Mouse (Mus musculus) embryonic facial prominence, embryonic 12.5 days (tissue): Measurements from ENCODE around the gene Ociad2. TPM values are rescaled to one million over a fixed set of nuclear protein-coding genes. Genes with fewer than 3 reads are reported as not detected.

ENCODE experiments used
- ATAC-seq: fragments of 200-750 bp; cut with Nextera tagmentation; 2 replicates; pipeline ENCODE4 v1.8.0; 2017; ENCODE audit not compliant: insufficient number of reproducible peaks, insufficient read depth, low FRiP score, low TSS enrichment
- H3K27ac ChIP-seq: fragments of 300-500 bp; sonication (generic); 2 replicates; pipeline ENCODE4 v1.5.1; 2016; ENCODE audit warnings: mild to moderate bottlenecking
- H3K27me3 ChIP-seq: fragments of 300-500 bp; sonication (generic); 2 replicates; pipeline ENCODE4 v1.6.1; 2016; ENCODE audit warnings: mild to moderate bottlenecking, moderate library complexity
- H3K36me3 ChIP-seq: fragments of 300-500 bp; sonication (generic); 2 replicates; pipeline ENCODE4 v1.6.1; 2016; ENCODE audit warnings: mild to moderate bottlenecking
- H3K4me1 ChIP-seq: fragments of 300-500 bp; sonication (generic); 2 replicates; pipeline ENCODE4 v1.6.1; 2016
- H3K4me2 ChIP-seq: fragments of 300-500 bp; sonication (generic); replicated peaks from 2 replicates; pipeline ENCODE4 v1.6.1; 2016; ENCODE audit warnings: mild to moderate bottlenecking, moderate library complexity
- H3K4me3 ChIP-seq: fragments of 300-500 bp; sonication (generic); 2 replicates; pipeline ENCODE4 v1.5.1; 2016; ENCODE audit warnings: mild to moderate bottlenecking
- H3K9ac ChIP-seq: fragments of 300-500 bp; sonication (generic); 2 replicates; pipeline ENCODE4 v1.6.1; 2016; ENCODE audit warnings: mild to moderate bottlenecking, moderate library complexity
- H3K9me3 ChIP-seq: fragments of 300-500 bp; sonication (generic); 2 replicates; pipeline ENCODE4 v1.6.1; 2016; ENCODE audit warnings: mild to moderate bottlenecking, moderate library complexity
- WGBS: fragments of 180-500 bp; shearing (Covaris S2); methylation state at CpG from one replicate; pipeline ENCODE4 v1.1.7; 2016; 5-methylcytosine and 5-hydroxymethylcytosine counted together
- polyA plus RNA-seq: library from polyadenylated mRNA; unstranded; fragments of >200 nt; fragmentation: Nextera tagmentation; extraction: Ambion mirVana; gene quantifications from 2 replicates; pipeline ENCODE4 v1.2.1, GENCODE M21; 2016

The Ociad2 gene
- polyA plus RNA-seq, 1 experiment from 2014 or later = 13.6 TPM

DNA sequence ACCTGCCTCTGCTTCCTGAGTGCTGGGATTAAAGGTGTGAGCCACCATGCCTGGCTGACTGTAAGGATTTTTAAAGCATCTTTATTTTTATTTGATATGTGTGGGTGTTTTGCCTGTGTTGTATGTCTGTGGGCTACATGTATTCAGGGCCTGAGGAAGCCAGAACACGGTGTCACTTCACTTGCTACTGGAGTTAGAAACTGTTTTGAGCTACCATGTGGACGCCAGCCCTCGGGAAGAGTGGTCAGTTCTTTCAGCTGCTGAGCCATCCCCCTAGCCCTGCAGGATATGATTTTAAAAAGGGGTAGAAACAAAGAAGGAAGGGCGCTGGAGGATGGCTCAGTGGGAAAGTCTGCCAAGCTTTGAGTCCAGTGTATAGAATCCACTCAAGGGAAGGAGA lies 44.9 kb downstream of the Ociad2 start:
- Histone ChIP-seq H3K9ac (no peak overlapping the region), H3K4me1 (peaks cover 6% of the 10 kb centered on the region), H3K27ac (no peak overlapping the region), H3K4me2 (no peak overlapping the region), H3K27me3 (no peaks in the 10 kb centered on the region), H3K9me3 (no peaks in the 10 kb centered on the region), H3K36me3 (peaks cover 34% of the 10 kb centered on the region), H3K4me3 (no peak overlapping the region)
- ATAC-seq = no peak
- WGBS = 85% methylated on average over 4 of the region's 4 CpGs

DNA sequence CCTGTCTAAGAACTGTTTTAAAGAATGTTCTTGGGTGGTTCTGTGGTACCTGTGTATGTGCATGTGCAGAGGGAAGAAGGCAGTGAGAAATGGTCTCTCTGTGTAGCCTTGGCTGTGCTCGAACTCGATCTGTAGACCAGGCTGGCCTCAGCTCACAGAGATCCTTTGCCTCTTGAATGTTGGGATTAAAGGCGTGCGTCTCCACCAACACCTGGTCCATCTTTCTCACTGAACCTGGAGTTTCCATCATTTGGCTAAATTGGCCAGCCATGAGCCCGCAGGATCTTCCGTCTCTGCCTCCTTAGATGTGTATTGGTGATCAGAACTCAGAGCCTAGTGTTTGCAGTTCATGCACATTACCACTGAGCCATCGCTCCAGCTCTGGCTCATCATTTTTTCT lies 45.8 kb downstream of the Ociad2 start:
- Histone ChIP-seq H3K27me3 (no peaks in the 10 kb centered on the region), H3K27ac (no peak overlapping the region), H3K4me3 (no peak overlapping the region), H3K9me3 (no peaks in the 10 kb centered on the region), H3K4me1 (peaks cover 6% of the 10 kb centered on the region), H3K36me3 (peaks cover 25% of the 10 kb centered on the region), H3K9ac (no peak overlapping the region), H3K4me2 (no peak overlapping the region)
- ATAC-seq = no peak
- WGBS = 96% methylated on average over 7 of the region's 7 CpGs

DNA sequence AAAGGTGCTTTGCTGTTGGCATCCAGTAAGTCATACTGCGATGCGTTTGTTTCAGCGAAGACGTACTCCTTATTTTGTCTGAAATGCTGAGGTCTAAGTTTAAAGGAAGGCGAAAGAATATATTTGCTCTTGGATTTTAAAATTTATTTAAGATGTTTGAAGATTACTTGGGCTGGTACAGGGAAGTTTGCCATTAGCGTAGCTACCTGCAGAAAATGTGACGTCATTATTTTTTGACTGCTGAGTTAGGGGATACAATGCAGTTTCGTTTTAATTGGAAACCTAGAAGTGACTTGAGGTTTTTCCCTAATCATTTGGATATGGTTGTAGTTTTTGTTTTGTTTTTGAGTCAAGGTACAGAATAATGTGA lies 47.4 kb downstream of the Ociad2 start:
- ATAC-seq = no peak

DNA sequence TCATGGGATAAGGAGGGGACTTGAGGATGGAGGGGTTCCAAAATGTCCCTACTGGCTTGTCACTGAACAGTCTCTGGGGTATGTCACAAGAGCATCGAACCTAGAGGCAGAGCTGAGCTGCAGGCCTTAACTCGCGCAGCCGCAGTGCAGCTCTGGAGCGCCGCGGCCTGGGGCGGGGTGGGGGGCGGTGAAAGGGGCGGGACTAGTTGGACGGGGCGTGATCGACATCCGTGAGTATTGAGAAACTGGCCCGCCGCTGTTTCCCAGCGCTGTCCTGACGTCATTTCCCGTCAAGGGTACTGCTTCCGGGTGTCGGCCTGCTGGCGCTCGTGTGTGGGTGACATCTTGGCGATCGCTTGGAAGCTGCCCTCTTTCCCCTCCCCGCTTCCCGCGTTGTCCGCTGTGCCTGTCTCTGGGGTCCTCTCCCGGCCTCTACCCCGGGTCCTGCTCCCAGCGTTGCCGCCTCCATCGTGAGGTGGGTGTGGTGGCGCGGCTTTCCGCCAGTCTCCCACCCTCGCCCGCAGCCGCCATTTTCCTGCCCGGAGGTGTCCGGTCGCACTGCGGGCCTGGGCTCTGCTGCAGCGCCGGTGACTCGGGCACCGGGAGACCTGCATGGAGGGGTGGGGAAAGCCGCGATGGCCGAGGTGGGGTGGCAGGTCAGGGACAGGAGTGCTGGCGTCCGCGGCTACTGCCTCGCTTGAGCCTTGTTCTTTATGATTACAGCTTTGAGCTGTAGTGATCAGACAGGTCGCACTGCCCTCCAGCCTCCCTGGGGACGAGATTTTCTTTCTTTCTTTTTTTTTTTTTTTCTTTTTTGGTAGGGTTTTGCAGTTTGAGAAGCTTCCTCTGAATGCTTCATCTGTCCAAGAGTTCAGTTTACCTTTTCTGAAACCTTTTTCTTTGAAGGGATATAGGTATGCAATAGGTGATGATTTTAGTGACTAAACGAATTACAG lies 48.0 kb downstream of the Ociad2 start, which contains the start of gene Ociad1:
Gene Ociad1, plus strand, starts transcription at position 283 of the 956 bp plus-strand sequence.
- Histone ChIP-seq H3K27me3 (no peaks in the 10 kb centered on the region), H3K9me3 (no peaks in the 10 kb centered on the region), H3K4me3 (peak within 1 kb of the TSS; percentile 98), H3K9ac (peak within 1 kb of the TSS; percentile 94), H3K4me2 (peak within 1 kb of the TSS; percentile 67), H3K4me1 (peaks cover 6% of the 10 kb centered on the region), H3K27ac (peak within 1 kb of the TSS; percentile 89), H3K36me3 (peaks cover 13% of the 10 kb centered on the region)
- peak; percentile 97 for ATAC-seq
- under 1% methylated on average over 58 of the region's 58 CpGs for WGBS

More for the DNA sequence above, 47.4 kb downstream of the Ociad2 start:
- H3K27me3 ChIP-seq = no peaks in the 10 kb centered on the region
- peaks cover 6% of the 10 kb centered on the region for H3K4me1 ChIP-seq
- peak overlapping the region; percentile 67 for H3K4me2 ChIP-seq
- 16% methylated on average over 8 of the region's 8 CpGs for WGBS
- peak overlapping the region; percentile 94 for H3K9ac ChIP-seq
- H3K9me3 ChIP-seq = no peaks in the 10 kb centered on the region
- H3K36me3 ChIP-seq = peaks cover 17% of the 10 kb centered on the region
- no peak overlapping the region for H3K27ac ChIP-seq
- peak overlapping the region; percentile 98 for H3K4me3 ChIP-seq

DNA sequence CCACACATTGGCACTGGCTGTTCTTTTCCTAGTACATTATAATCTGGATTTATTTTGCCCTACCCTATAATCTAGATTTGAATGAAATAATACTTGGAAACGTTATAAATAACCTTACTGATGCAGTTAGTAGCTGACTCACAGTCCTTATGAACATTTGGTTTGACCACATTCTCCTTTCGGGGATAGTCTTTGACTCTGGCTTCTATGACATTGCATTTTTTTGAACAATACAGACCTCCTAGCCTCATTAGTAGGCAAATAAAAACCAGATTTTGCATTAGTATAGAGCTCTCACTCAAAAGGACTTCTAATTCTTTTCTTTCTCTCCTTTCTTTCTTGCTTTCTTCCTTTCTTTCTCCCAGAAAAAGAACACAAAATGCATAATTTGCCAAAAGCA lies 50.9 kb downstream of the Ociad2 start:
- Histone ChIP-seq H3K4me2 (no peak overlapping the region), H3K36me3 (peaks cover 2% of the 10 kb centered on the region), H3K27ac (no peak overlapping the region), H3K4me1 (peaks cover 6% of the 10 kb centered on the region), H3K4me3 (no peak overlapping the region), H3K27me3 (no peaks in the 10 kb centered on the region), H3K9ac (no peak overlapping the region), H3K9me3 (no peaks in the 10 kb centered on the region)
- ATAC-seq = no peak
- 57% methylated on average over 2 of the region's 2 CpGs for WGBS

DNA sequence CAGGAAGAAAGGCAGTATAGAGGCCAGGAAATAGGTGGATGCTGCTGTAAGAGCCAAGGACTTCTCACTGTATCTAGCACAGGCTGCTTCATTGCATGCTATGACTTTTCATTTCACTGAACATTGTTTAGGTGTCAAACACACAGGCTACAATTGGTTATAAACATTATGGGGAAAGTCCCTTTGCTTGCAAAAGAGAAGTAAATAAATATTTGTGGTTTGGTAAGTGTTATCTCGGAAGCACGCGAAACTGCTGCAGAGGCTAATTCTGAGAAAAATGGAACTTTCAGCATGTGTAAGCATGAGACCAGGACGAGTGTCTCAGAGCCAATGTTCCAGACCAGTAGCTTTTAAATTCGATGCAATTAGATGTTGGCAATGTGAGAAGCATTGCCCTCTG lies 54.2 kb downstream of the Ociad2 start:
- Histone ChIP-seq H3K27ac (no peak overlapping the region), H3K4me3 (no peak overlapping the region), H3K9ac (no peak overlapping the region), H3K27me3 (no peaks in the 10 kb centered on the region), H3K4me2 (no peak overlapping the region), H3K9me3 (no peaks in the 10 kb centered on the region), H3K36me3 (no peaks in the 10 kb centered on the region), H3K4me1 (no peaks in the 10 kb centered on the region)
- ATAC-seq = no peak
- 88% methylated on average over 5 of the region's 5 CpGs for WGBS

DNA sequence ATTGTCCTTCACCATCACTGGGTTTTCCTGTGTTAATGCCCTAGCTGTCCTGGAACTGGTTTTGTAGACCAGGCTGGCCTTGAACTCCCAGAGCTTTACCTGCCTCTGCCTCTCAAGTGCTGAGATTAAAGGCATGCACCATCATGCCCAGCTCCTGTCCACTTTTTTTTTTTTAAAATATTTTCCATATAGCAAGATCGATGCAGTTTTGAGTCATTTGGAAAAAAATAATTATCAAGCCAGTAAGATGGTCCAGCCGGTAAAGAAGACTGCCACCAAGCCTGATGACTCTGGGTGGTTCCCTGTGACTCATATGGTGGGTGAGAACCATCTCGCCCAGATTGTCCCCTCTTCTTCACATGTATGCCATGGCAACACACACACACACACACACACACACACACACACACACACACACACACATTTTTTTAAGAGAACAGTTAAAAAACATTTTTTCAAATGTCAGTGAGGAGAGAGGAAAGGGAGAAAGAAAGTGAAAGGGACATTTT lies 55.3 kb downstream of the Ociad2 start:
- H3K4me3 ChIP-seq = no peak overlapping the region
- WGBS = 87% methylated on average over 3 of the region's 3 CpGs

DNA sequence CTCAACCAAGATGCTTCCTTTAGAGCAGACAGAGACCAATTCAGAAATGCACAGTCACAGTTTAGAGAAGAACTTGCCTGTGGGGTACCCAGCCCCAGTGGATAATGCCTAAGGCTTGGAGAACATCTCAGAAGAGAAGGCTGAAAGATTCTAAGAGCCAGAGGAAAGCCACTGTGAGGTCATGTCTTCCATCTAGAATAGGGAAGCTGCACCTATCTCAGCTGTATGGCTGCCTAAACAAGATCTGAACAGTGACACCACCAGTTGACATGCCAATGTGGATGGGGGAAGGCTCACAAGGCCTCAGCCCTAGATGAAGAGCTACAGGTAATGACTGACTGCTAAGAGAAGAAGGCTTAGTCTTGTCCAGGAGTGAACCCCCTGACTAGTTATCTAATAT lies 56.8 kb downstream of the Ociad2 start:
- Histone ChIP-seq H3K9me3 (no peaks in the 10 kb centered on the region), H3K4me3 (no peak overlapping the region), H3K27me3 (no peaks in the 10 kb centered on the region), H3K9ac (no peak overlapping the region), H3K27ac (no peak overlapping the region), H3K36me3 (no peaks in the 10 kb centered on the region), H3K4me1 (peaks cover 4% of the 10 kb centered on the region; the same call in 1 of the 2 replicates), H3K4me2 (no peak overlapping the region)
- no peak for ATAC-seq

More for the DNA sequence above, 55.3 kb downstream of the Ociad2 start:
- H3K9me3 ChIP-seq = no peaks in the 10 kb centered on the region
- no peaks in the 10 kb centered on the region for H3K4me1 ChIP-seq
- H3K27ac ChIP-seq = no peak overlapping the region
- no peak overlapping the region for H3K4me2 ChIP-seq
- no peaks in the 10 kb centered on the region for H3K36me3 ChIP-seq
- H3K27me3 ChIP-seq = no peaks in the 10 kb centered on the region
- ATAC-seq = no peak
- H3K9ac ChIP-seq = no peak overlapping the region

DNA sequence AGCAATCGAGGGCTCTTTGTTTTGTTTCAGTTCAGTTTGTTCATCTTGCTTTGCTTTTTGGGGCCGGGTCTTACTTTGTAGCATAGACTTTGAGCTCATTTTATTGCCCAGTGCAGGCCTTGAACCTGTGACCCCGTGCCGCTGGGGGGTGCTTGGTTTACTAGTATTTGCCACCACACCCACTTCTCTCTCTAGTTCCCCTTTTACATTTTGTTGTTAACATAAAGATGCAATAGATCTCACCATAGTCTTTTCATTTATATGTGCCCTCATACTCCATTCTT lies 60.3 kb downstream of the Ociad2 start:
- WGBS = 65% methylated on average over 4 of the region's 4 CpGs
- no peak for ATAC-seq

DNA sequence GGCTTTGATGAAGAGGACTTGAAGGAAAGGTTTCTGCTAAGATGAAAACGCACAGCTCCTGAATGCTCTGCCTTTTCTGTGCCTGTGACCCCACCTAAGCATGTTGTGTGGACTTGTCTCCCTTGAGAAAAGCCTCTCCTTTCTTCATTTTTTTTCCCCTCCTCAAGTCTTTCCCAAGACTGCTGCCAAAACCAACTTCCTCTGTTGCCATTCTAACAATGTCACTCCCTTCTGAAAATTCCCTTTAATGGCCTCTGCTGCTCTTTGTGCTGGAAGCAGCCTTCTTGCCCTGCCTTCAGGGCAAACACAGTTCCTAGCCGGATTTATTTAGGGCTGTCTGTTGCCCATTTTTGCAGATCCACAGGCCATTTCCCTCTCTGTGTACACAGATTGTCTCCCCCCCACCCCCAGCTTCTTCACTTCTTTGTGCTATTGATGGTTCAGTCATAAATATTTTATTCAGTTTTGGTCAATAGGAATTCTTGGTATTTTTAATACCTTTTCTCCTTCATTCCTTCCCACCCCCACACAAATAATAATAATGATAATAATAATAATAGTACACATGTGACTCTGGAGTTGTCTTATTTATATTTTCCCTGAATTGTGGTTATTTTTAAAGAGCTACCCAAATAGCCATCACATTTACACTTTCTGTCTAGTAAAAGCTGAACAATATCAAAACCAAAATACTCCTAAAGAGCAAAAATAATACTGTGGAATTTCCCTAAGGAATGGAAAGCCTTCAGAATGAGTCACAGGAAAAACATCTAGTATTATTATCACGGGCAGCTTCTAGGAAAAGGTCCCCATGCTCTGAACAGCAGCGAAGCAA lies 60.9 kb downstream of the Ociad2 start:
- no peaks in the 10 kb centered on the region for H3K27me3 ChIP-seq
- no peak overlapping the region for H3K4me2 ChIP-seq
- H3K36me3 ChIP-seq = no peaks in the 10 kb centered on the region
- no peak overlapping the region for H3K9ac ChIP-seq
- H3K9me3 ChIP-seq = no peaks in the 10 kb centered on the region
- WGBS = 47% methylated on average over 4 of the region's 4 CpGs
- H3K4me1 ChIP-seq = peaks cover 4% of the 10 kb centered on the region; the same call in 1 of the 2 replicates
- H3K4me3 ChIP-seq = no peak overlapping the region
- H3K27ac ChIP-seq = 0 out of 2 replicates have a peak overlapping the region, but pooled peaks have one; percentile 50
- ATAC-seq = no peak

More for the DNA sequence above, 60.3 kb downstream of the Ociad2 start:
- Histone ChIP-seq H3K27ac (no peak overlapping the region), H3K9ac (no peak overlapping the region), H3K27me3 (no peaks in the 10 kb centered on the region), H3K36me3 (no peaks in the 10 kb centered on the region), H3K4me1 (peaks cover 4% of the 10 kb centered on the region; the same call in 1 of the 2 replicates), H3K9me3 (no peaks in the 10 kb centered on the region), H3K4me2 (no peak overlapping the region), H3K4me3 (no peak overlapping the region)

DNA sequence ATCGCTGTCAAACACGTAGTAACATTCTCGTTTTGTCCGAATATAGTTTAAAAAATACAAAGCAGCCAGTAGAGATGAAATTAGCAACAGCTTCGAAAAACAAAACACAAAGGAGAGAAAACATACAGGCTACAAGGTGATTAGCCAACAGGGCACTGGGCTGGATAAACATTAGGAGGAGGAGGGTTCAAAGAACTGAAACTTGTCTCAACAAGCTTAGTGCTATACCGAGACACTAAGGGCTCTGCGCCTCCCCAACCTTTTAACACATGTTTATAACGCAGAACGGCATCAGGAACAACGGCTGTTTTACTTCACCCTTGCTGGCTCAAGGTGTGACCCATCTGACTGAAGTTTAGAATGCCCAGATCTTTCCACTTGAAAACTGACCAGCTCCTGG lies 61.6 kb downstream of the Ociad2 start:
- no peak for ATAC-seq
- no peak overlapping the region for H3K9ac ChIP-seq
- WGBS = 55% methylated on average over 10 of the region's 10 CpGs
- peaks cover 4% of the 10 kb centered on the region; the same call in 1 of the 2 replicates for H3K4me1 ChIP-seq
- no peaks in the 10 kb centered on the region for H3K36me3 ChIP-seq
- no peak overlapping the region for H3K4me3 ChIP-seq
- H3K27ac ChIP-seq = no peak overlapping the region
- no peaks in the 10 kb centered on the region for H3K9me3 ChIP-seq
- no peaks in the 10 kb centered on the region for H3K27me3 ChIP-seq
- H3K4me2 ChIP-seq = no peak overlapping the region
